Mouse (Mus musculus) CD4-positive, CD25-positive, alpha-beta regulatory T cell, adult 9 weeks (primary cell): Measurements from ENCODE around the gene Minos1. TPM values are rescaled to one million over a fixed set of nuclear protein-coding genes. Genes with fewer than 3 reads are reported as not detected.

Experiments
- polyA plus RNA-seq: library from polyadenylated mRNA; unstranded; fragments of 100-300 nt; shearing (Covaris generic); gene quantifications from one replicate; pipeline ENCODE4 v1.2.1, GENCODE M21; 2017

Gene Minos1
- 438 TPM for polyA plus RNA-seq

GRCm38 (mm10) chr4:139130701-139131549, at the start of gene Minos1:
TSS of gene Minos1 (minus strand) at chr4:139131113.

GRCm38 (mm10) chr4:139092356-139093195, 38.3 kb downstream of the Minos1 start, which contains the start of gene Nbl1:
TSS of gene Nbl1 (minus strand) at chr4:139092993.

DNA sequence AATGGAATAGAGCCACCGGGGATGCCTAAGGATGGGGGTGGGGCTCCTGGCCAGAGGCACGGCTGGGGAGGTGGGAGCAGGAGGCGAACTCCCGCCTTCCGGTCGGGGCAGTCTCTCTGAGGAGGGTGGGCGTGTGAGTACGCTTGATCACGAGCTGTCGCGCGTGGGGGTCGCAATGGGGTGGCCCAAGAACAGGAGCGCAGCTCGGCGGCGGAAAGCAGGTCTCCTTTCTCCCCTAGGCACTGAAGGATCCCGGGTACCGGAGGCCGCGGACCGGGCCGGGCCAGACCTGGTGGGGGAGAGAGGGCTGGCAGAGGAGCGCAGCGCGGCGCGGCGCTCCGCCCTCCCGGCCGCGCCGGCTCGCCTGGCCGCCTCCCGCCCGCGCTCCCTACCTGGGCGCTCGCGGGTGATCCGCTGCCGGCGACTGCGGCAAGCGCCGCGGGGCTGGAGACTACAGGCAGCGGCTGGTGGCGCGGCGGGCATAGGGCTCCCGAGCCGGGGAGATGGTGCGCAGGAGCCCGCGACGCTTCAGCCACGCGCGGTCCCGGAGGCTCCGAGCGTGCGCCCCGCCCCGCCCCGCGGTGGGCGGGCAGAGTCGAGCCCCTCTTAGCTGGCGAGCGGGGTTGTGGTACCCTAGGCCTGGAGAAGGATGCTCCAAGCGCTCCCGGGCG, 55.7 kb downstream of the Minos1 start, which contains the start of gene Htr6:
TSS of gene Htr6 (minus strand) at position 530 of the 671 bp plus-strand sequence.

Other genes starting within 250 kb of the Minos1 start
- 0.32 TPM for gene Otud3, start 217.2 kb downstream of the Minos1 start, polyA plus RNA-seq
- not detected for gene Rnf186, start 164.0 kb downstream of the Minos1 start, polyA plus RNA-seq
- 39.6 TPM for gene Tmco4, start 158.2 kb downstream of the Minos1 start, polyA plus RNA-seq
- not detected for gene Htr6, start 55.5 kb downstream of the Minos1 start, polyA plus RNA-seq
- 0.76 TPM for gene Nbl1, start 38.1 kb downstream of the Minos1 start, polyA plus RNA-seq
- gene Capzb, start 61.8 kb upstream of the Minos1 start, polyA plus RNA-seq = 710 TPM
- gene Pqlc2, start 179.6 kb upstream of the Minos1 start, polyA plus RNA-seq = 12.6 TPM
- gene Akr7a5, start 179.6 kb upstream of the Minos1 start, polyA plus RNA-seq = 7.7 TPM
- 95.7 TPM for gene Mrto4, start 221.5 kb upstream of the Minos1 start, polyA plus RNA-seq
- 67.7 TPM for gene Emc1, start 221.5 kb upstream of the Minos1 start, polyA plus RNA-seq
- 52.8 TPM for gene Ubr4, start 221.5 kb upstream of the Minos1 start, polyA plus RNA-seq